Mouse (Mus musculus) embryonic facial prominence, embryonic 13.5 days (tissue): ENCODE results near the gene Shkbp1. TPM values are rescaled to one million over a fixed set of nuclear protein-coding genes. Genes with fewer than 3 reads are reported as not detected.

ENCODE experiments used
- ATAC-seq: fragments of 200-750 bp; cut with Nextera tagmentation; 2 replicates; pipeline ENCODE4 v1.8.0; 2017; ENCODE audit warnings: low read depth; ENCODE audit not compliant: insufficient number of reproducible peaks, insufficient read depth, low FRiP score, low TSS enrichment
- H3K27ac ChIP-seq: fragments of 300-500 bp; sonication (generic); 2 replicates; pipeline ENCODE4 v1.5.1; 2015; ENCODE audit warnings: moderate library complexity, mild to moderate bottlenecking, inconsistent platforms
- H3K27me3 ChIP-seq: fragments of 300-500 bp; sonication (generic); 2 replicates; pipeline ENCODE4 v1.6.1; 2015; ENCODE audit warnings: mild to moderate bottlenecking, inconsistent platforms
- H3K36me3 ChIP-seq: fragments of 300-500 bp; sonication (generic); 2 replicates; pipeline ENCODE4 v1.6.1; 2015; ENCODE audit warnings: mild to moderate bottlenecking, inconsistent platforms
- H3K4me1 ChIP-seq: fragments of 300-500 bp; sonication (generic); 2 replicates; pipeline ENCODE4 v1.6.1; 2015; ENCODE audit warnings: inconsistent platforms
- H3K4me2 ChIP-seq: fragments of 300-500 bp; sonication (generic); 2 replicates; pipeline ENCODE4 v1.6.1; 2015; ENCODE audit warnings: moderate library complexity, mild to moderate bottlenecking, inconsistent platforms
- H3K4me3 ChIP-seq: fragments of 300-500 bp; sonication (generic); 2 replicates; pipeline ENCODE4 v1.5.1; 2015; ENCODE audit warnings: mild to moderate bottlenecking, inconsistent platforms
- H3K9ac ChIP-seq: fragments of 300-500 bp; sonication (generic); 2 replicates; pipeline ENCODE4 v1.6.1; 2015; ENCODE audit warnings: mild to moderate bottlenecking, inconsistent platforms
- H3K9me3 ChIP-seq: fragments of 300-500 bp; sonication (generic); 2 replicates; pipeline ENCODE4 v1.6.1; 2016; ENCODE audit warnings: inconsistent platforms
- WGBS: fragments of 180-500 bp; shearing (Covaris S2); methylation state at CpG from one replicate; pipeline ENCODE4 v1.1.7; 2015; ENCODE audit warnings: mixed read lengths; 5-methylcytosine and 5-hydroxymethylcytosine counted together
- polyA plus RNA-seq: library from polyadenylated mRNA; unstranded; fragments of >200 nt; fragmentation: Nextera tagmentation; extraction: Ambion mirVana; gene quantifications from 2 replicates; pipeline ENCODE4 v1.2.1, GENCODE M21; 2015

The Shkbp1 gene
- polyA plus RNA-seq, 1 experiment from 2014 or later, result 70.6 TPM

GRCm38 (mm10) chr7:27364379-27364778 lies 8.6 kb upstream of the Shkbp1 start:
- Histone ChIP-seq H3K27ac (no peak overlapping the region), H3K9me3 (no peaks in the 10 kb centered on the region), H3K36me3 (no peaks in the 10 kb centered on the region), H3K4me3 (peak overlapping the region; percentile 18), H3K4me1 (peaks cover 21% of the 10 kb centered on the region), H3K4me2 (peak overlapping the region; percentile 32), H3K27me3 (peaks cover 73% of the 10 kb centered on the region), H3K9ac (0 out of 2 replicates have a peak overlapping the region, but pooled peaks have one; percentile 36)
- 3% methylated on average over 29 of the region's 29 CpGs for WGBS
- no peak for ATAC-seq

- Histone ChIP-seq H3K4me1 (peaks cover 14% of the 10 kb centered on the region), H3K36me3 (no peaks in the 10 kb centered on the region), H3K27ac (no peak overlapping the region), H3K9ac (peak overlapping the region; percentile 72), H3K9me3 (no peaks in the 10 kb centered on the region), H3K27me3 (peaks cover 68% of the 10 kb centered on the region), H3K4me2 (peak overlapping the region; percentile 69), H3K4me3 (peak overlapping the region; percentile 59)
- peak; percentile 94 for ATAC-seq
- under 1% methylated on average over 52 of the region's 52 CpGs for WGBS
These were observed 5.6 kb upstream of the Shkbp1 start for GRCm38 (mm10) chr7:27361283-27361946.

GRCm38 (mm10) chr7:27360749-27361148 lies 4.9 kb upstream of the Shkbp1 start:
- no peaks in the 10 kb centered on the region for H3K36me3 ChIP-seq
- H3K27me3 ChIP-seq, result peaks cover 63% of the 10 kb centered on the region
- 49% methylated on average over 6 of the region's 6 CpGs for WGBS
- H3K27ac ChIP-seq, result no peak overlapping the region
- H3K4me1 ChIP-seq, result peaks cover 12% of the 10 kb centered on the region
- no peaks in the 10 kb centered on the region for H3K9me3 ChIP-seq
- ATAC-seq, result no peak
- H3K4me3 ChIP-seq, result peak overlapping the region; percentile 59; the same call in 1 of the 2 replicates
- peak overlapping the region; percentile 69 for H3K4me2 ChIP-seq
- no peak overlapping the region for H3K9ac ChIP-seq

GRCm38 (mm10) chr7:27359706-27360358 lies 4.0 kb upstream of the Shkbp1 start:
- ATAC-seq, result no peak
- Histone ChIP-seq H3K9ac (no peak overlapping the region), H3K4me2 (no peak overlapping the region), H3K36me3 (no peaks in the 10 kb centered on the region), H3K27ac (no peak overlapping the region), H3K27me3 (peaks cover 54% of the 10 kb centered on the region), H3K4me1 (peaks cover 19% of the 10 kb centered on the region), H3K9me3 (no peaks in the 10 kb centered on the region), H3K4me3 (no peak overlapping the region)
- 87% methylated on average over 9 of the region's 9 CpGs for WGBS

- no peaks in the 10 kb centered on the region for H3K9me3 ChIP-seq
- H3K36me3 ChIP-seq, result no peaks in the 10 kb centered on the region
- peaks cover 22% of the 10 kb centered on the region for H3K4me1 ChIP-seq
- 57% methylated on average over 2 of the region's 2 CpGs for WGBS
- H3K4me2 ChIP-seq, result no peak overlapping the region
- H3K27me3 ChIP-seq, result peaks cover 47% of the 10 kb centered on the region
- H3K9ac ChIP-seq, result no peak overlapping the region
- no peak overlapping the region for H3K4me3 ChIP-seq
- no peak for ATAC-seq
- H3K27ac ChIP-seq, result no peak overlapping the region
These were observed 3.3 kb upstream of the Shkbp1 start for GRCm38 (mm10) chr7:27359162-27359561.

GRCm38 (mm10) chr7:27357595-27357978 lies 1.8 kb upstream of the Shkbp1 start:
- peaks cover 20% of the 10 kb centered on the region for H3K4me1 ChIP-seq
- no peak overlapping the region; the same call in 1 of the 2 replicates for H3K27ac ChIP-seq
- H3K36me3 ChIP-seq, result peaks cover 13% of the 10 kb centered on the region
- peak overlapping the region; percentile 76; the same call in 1 of the 2 replicates for H3K4me2 ChIP-seq
- no peak for ATAC-seq
- no peaks in the 10 kb centered on the region for H3K9me3 ChIP-seq
- 37% methylated on average over 3 of the region's 3 CpGs for WGBS
- H3K9ac ChIP-seq, result no peak overlapping the region
- H3K27me3 ChIP-seq, result peaks cover 32% of the 10 kb centered on the region
- no peak overlapping the region for H3K4me3 ChIP-seq

- Histone ChIP-seq H3K27me3 (peaks cover 27% of the 10 kb centered on the region), H3K4me2 (peak within 1 kb of the TSS; percentile 76), H3K4me1 (peaks cover 20% of the 10 kb centered on the region), H3K9ac (peak within 1 kb of the TSS; percentile 58), H3K9me3 (no peaks in the 10 kb centered on the region), H3K27ac (peak within 1 kb of the TSS; percentile 22; the same call in 1 of the 2 replicates), H3K4me3 (peak within 1 kb of the TSS; percentile 68), H3K36me3 (peaks cover 18% of the 10 kb centered on the region)
- no peak for ATAC-seq
- WGBS, result 6% methylated on average over 27 of the region's 27 CpGs
These were observed 1.2 kb upstream of the Shkbp1 start, which contains the start of gene Gm20479 for GRCm38 (mm10) chr7:27356861-27357594. Gm20479 (minus strand) TSS chr7:27357419.

GRCm38 (mm10) chr7:27356248-27356647 lies 429 bp upstream of the Shkbp1 start:
- peak overlapping the region; percentile 68 for H3K4me3 ChIP-seq
- peaks cover 26% of the 10 kb centered on the region for H3K27me3 ChIP-seq
- H3K4me1 ChIP-seq, result peaks cover 20% of the 10 kb centered on the region
- WGBS, result 3% methylated on average over 16 of the region's 16 CpGs
- peak overlapping the region; percentile 22; the same call in 1 of the 2 replicates for H3K27ac ChIP-seq
- H3K36me3 ChIP-seq, result peaks cover 26% of the 10 kb centered on the region
- H3K9ac ChIP-seq, result peak overlapping the region; percentile 58
- no peaks in the 10 kb centered on the region for H3K9me3 ChIP-seq
- peak overlapping the region; percentile 76 for H3K4me2 ChIP-seq
- peak; percentile 38 for ATAC-seq

GRCm38 (mm10) chr7:27355261-27355660 lies 558 bp downstream of the Shkbp1 start:
- Histone ChIP-seq H3K36me3 (peaks cover 34% of the 10 kb centered on the region), H3K9me3 (no peaks in the 10 kb centered on the region), H3K4me3 (peak overlapping the region; percentile 68), H3K4me1 (peaks cover 20% of the 10 kb centered on the region), H3K27me3 (peaks cover 26% of the 10 kb centered on the region), H3K9ac (peak overlapping the region; percentile 76), H3K4me2 (peak overlapping the region; percentile 76), H3K27ac (peak overlapping the region; percentile 73)
- WGBS, result 6% methylated on average over 14 of the region's 14 CpGs
- ATAC-seq, result no peak

GRCm38 (mm10) chr7:27354783-27355182 lies 1.0 kb downstream of the Shkbp1 start:
- Histone ChIP-seq H3K4me3 (peak overlapping the region; percentile 68), H3K27ac (no peak overlapping the region), H3K9me3 (no peaks in the 10 kb centered on the region), H3K9ac (peak overlapping the region; percentile 76; the same call in 1 of the 2 replicates), H3K4me1 (peaks cover 20% of the 10 kb centered on the region), H3K4me2 (peak overlapping the region; percentile 76), H3K27me3 (peaks cover 26% of the 10 kb centered on the region), H3K36me3 (peaks cover 37% of the 10 kb centered on the region)
- WGBS, result 47% methylated on average over 4 of the region's 4 CpGs
- ATAC-seq, result no peak

DNA sequence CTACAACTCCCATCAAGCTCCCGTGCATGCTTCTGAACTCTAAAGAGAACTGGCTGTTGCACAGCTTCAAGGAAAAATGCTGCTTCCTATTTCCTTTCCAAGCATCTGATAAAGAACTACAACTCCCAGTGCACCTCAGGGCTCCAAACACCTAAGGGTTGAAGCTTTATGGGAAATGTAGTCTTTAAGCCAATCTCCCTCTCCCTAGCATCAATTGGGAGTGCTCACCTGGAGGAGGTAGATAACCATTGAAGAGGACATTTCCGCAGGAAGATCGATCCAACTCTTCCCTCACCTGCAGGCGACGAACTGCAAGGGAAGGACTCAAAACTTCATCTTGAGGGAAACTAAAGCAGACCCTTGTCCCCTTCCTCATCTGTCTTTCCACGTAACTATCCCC lies 1.7 kb downstream of the Shkbp1 start:
- no peaks in the 10 kb centered on the region for H3K9me3 ChIP-seq

More for the DNA sequence above, 1.7 kb downstream of the Shkbp1 start:
- peaks cover 43% of the 10 kb centered on the region for H3K36me3 ChIP-seq
- no peak overlapping the region for H3K27ac ChIP-seq
- H3K27me3 ChIP-seq, result peaks cover 26% of the 10 kb centered on the region
- H3K9ac ChIP-seq, result no peak overlapping the region
- no peak for ATAC-seq
- H3K4me1 ChIP-seq, result peaks cover 20% of the 10 kb centered on the region
- peak overlapping the region; percentile 76 for H3K4me2 ChIP-seq
- 30% methylated on average over 6 of the region's 6 CpGs for WGBS
- peak overlapping the region; percentile 68 for H3K4me3 ChIP-seq
